Mouse (Mus musculus) limb, embryonic 15.5 days (tissue): ENCODE data around the gene Rdh7. TPM values are rescaled to one million over a fixed set of nuclear protein-coding genes. Genes with fewer than 3 reads are reported as not detected.
"Not testable (repeated sequence)": the region's sequence is repeated elsewhere in the genome, so short reads cannot be mapped to it uniquely, and the experiment has no call there.

Experiments used
- ATAC-seq: fragments of 200-750 bp; cut with Nextera tagmentation; 2 replicates; pipeline ENCODE4 v1.8.0; 2017; ENCODE audit warnings: low read depth, moderate TSS enrichment; ENCODE audit not compliant: insufficient number of reproducible peaks, low FRiP score, low TSS enrichment
- H3K27ac ChIP-seq: fragments of 300-500 bp; sonication (generic); 2 replicates; pipeline ENCODE4 v1.5.1; 2015; ENCODE audit warnings: moderate library complexity, mild to moderate bottlenecking, inconsistent platforms
- H3K27me3 ChIP-seq: fragments of 300-500 bp; sonication (generic); 2 replicates; pipeline ENCODE4 v1.6.1; 2015; ENCODE audit warnings: inconsistent platforms
- H3K36me3 ChIP-seq: fragments of 300-500 bp; sonication (generic); 2 replicates; pipeline ENCODE4 v1.6.1; 2015; ENCODE audit warnings: inconsistent platforms
- H3K4me1 ChIP-seq: fragments of 300-500 bp; sonication (generic); 2 replicates; pipeline ENCODE4 v1.6.1; 2015; ENCODE audit warnings: inconsistent platforms
- H3K4me2 ChIP-seq: fragments of 300-500 bp; sonication (generic); 2 replicates; pipeline ENCODE4 v1.6.1; 2015; ENCODE audit warnings: mild to moderate bottlenecking, inconsistent platforms
- H3K4me3 ChIP-seq: fragments of 300-500 bp; sonication (generic); 2 replicates; pipeline ENCODE4 v1.5.1; 2015; ENCODE audit warnings: mild to moderate bottlenecking, inconsistent platforms
- H3K9ac ChIP-seq: fragments of 300-500 bp; sonication (generic); 2 replicates; pipeline ENCODE4 v1.6.1; 2015; ENCODE audit warnings: inconsistent platforms
- H3K9me3 ChIP-seq: fragments of 300-500 bp; sonication (generic); 2 replicates; pipeline ENCODE4 v1.6.1; 2016; ENCODE audit warnings: inconsistent platforms
- WGBS: fragments of 180-500 bp; shearing (Covaris S2); methylation state at CpG from one replicate; pipeline ENCODE4 v1.1.7; 2015; 5-methylcytosine and 5-hydroxymethylcytosine counted together
- polyA plus RNA-seq: library from polyadenylated mRNA; unstranded; fragments of >200 nt; fragmentation: Nextera tagmentation; extraction: Ambion mirVana; gene quantifications from 2 replicates; pipeline ENCODE4 v1.2.1, GENCODE M21; 2015

The Rdh7 gene
- polyA plus RNA-seq, 1 experiment from 2014 or later = not detected

DNA sequence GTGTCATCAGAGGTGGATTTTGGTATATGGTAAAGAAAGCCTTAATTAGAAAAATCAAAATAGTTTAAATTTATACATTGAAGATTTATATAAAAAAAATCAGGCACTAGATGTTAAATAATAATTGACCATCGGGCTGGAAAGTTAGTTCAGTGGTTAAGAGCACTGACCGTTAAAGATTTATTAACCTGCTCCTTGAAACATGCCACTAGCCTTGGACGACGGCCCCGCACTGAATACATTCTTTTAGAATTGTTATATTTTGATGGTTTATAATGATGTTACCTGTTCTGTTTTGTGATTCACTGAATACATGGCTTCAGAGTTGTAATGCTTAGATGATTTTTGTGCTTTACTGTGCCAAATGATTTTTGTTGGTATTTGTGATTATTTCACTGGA, 42.7 kb downstream of the Rdh7 start:
- not testable (repeated sequence) for H3K27ac ChIP-seq, ATAC-seq, H3K36me3 ChIP-seq, H3K9me3 ChIP-seq, H3K9ac ChIP-seq, H3K4me3 ChIP-seq, H3K4me2 ChIP-seq, H3K4me1 ChIP-seq, H3K27me3 ChIP-seq
- 81% methylated on average over 5 of the region's 5 CpGs for WGBS

DNA sequence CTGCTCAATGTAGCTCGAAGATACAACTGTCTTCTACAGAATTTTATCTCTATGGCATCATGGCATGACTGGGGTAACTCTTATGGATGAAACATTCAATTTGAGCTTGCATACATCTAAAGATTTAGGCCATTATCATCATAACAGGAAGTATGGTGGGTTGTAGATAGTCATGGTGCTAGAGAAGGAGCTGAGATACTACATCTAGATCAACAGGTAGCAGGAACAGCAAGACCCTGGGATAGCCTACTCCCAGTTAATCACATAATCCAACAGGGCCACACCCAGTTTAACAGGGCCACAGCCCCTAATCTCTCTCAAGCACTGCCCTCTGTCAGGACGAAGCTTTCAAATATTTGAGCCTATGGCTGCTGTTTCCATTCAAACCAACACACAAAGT, 47.8 kb downstream of the Rdh7 start:
- no peaks in the 10 kb centered on the region for H3K27me3 ChIP-seq
- no peaks in the 10 kb centered on the region for H3K36me3 ChIP-seq
- H3K9ac ChIP-seq = no peak overlapping the region
- H3K27ac ChIP-seq = no peak overlapping the region
- no peak overlapping the region for H3K4me3 ChIP-seq
- ATAC-seq = no peak
- no peaks in the 10 kb centered on the region for H3K9me3 ChIP-seq
- no peaks in the 10 kb centered on the region for H3K4me1 ChIP-seq
- 67% methylated on average over 2 of the region's 2 CpGs for WGBS
- H3K4me2 ChIP-seq = no peak overlapping the region

GRCm38 (mm10) chr10:127838539-127838938, 50.1 kb downstream of the Rdh7 start:
- Histone ChIP-seq H3K4me1 (no peaks in the 10 kb centered on the region), H3K27ac (no peak overlapping the region), H3K9me3 (no peaks in the 10 kb centered on the region), H3K9ac (no peak overlapping the region), H3K4me3 (no peak overlapping the region), H3K4me2 (no peak overlapping the region), H3K36me3 (no peaks in the 10 kb centered on the region), H3K27me3 (no peaks in the 10 kb centered on the region)
- no peak for ATAC-seq
- WGBS = 90% methylated on average over 2 of the region's 2 CpGs

GRCm38 (mm10) chr10:127837793-127838192, 50.8 kb downstream of the Rdh7 start:
- not testable (repeated sequence) for H3K36me3 ChIP-seq, ATAC-seq, H3K4me1 ChIP-seq, H3K9ac ChIP-seq, H3K27ac ChIP-seq, H3K4me2 ChIP-seq, H3K4me3 ChIP-seq, H3K27me3 ChIP-seq, H3K9me3 ChIP-seq
- WGBS = 88% methylated on average over 5 of the region's 5 CpGs

DNA sequence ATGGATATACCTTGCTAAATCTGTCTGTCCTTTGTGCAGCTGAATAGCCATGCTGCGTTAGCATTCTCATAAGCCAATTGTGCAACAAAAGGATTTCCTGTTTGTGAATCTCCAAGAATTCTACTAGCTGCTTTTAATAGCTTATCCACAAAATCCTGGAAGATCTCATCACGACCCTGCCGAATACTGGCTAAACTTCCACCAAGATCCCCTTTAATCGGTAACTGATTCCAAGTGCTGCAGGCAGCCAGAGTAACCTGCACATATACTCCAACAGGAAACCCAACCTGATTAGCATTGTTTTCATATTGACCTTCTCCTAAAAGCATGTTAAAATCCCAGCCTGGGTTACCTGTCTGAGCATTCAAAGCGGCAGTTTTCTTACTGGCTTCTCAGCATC, 53.3 kb downstream of the Rdh7 start:
- no peaks in the 10 kb centered on the region for H3K4me1 ChIP-seq

GRCm38 (mm10) chr10:127834186-127834585, 54.4 kb downstream of the Rdh7 start:
- not testable (repeated sequence) for H3K9ac ChIP-seq, H3K27ac ChIP-seq, H3K4me1 ChIP-seq, H3K27me3 ChIP-seq, H3K9me3 ChIP-seq, ATAC-seq, H3K36me3 ChIP-seq, H3K4me2 ChIP-seq, H3K4me3 ChIP-seq
- WGBS = 91% methylated on average over 1 of the region's 1 CpGs

More for the DNA sequence above, 53.3 kb downstream of the Rdh7 start:
- no peaks in the 10 kb centered on the region for H3K36me3 ChIP-seq
- no peaks in the 10 kb centered on the region for H3K9me3 ChIP-seq
- no peak overlapping the region for H3K9ac ChIP-seq
- H3K4me2 ChIP-seq = no peak overlapping the region
- H3K27me3 ChIP-seq = no peaks in the 10 kb centered on the region
- WGBS = 84% methylated on average over 5 of the region's 5 CpGs
- H3K4me3 ChIP-seq = no peak overlapping the region
- no peak overlapping the region for H3K27ac ChIP-seq
- no peak for ATAC-seq

Other genes starting within 250 kb of the Rdh7 start
- gene Stat6, start 245.8 kb downstream of the Rdh7 start, polyA plus RNA-seq = 36.7 and 38.9 TPM in 2 replicates
- gene Nemp1, start 221.9 kb downstream of the Rdh7 start, polyA plus RNA-seq = 8.3 and 8.5 TPM in 2 replicates
- gene Nab2, start 220.2 kb downstream of the Rdh7 start, polyA plus RNA-seq = 23.7 and 24.4 TPM in 2 replicates
- gene Myo1a, start 183.6 kb downstream of the Rdh7 start, polyA plus RNA-seq = 0.24 and 0.37 TPM in 2 replicates
- gene Tac2, start 164.3 kb downstream of the Rdh7 start, polyA plus RNA-seq = 0.31 and 0.53 TPM in 2 replicates
- 2.4 and 2.8 TPM in 2 replicates for gene Zbtb39, start 149.3 kb downstream of the Rdh7 start, polyA plus RNA-seq
- 1.4 and 1.6 TPM in 2 replicates for gene Gpr182, start 137.1 kb downstream of the Rdh7 start, polyA plus RNA-seq
- gene Rdh1, start 129.1 kb downstream of the Rdh7 start, polyA plus RNA-seq = 0.64 and 0.71 TPM in 2 replicates
- 2.6 and 3.8 TPM in 2 replicates for gene Rdh16f1, start 129.0 kb downstream of the Rdh7 start, polyA plus RNA-seq
- not detected in 2 replicates for gene Rdh9, start 112.4 kb downstream of the Rdh7 start, polyA plus RNA-seq
- 0.04 TPM in 1 of 2 replicates, not detected in the other for gene Rdh16, start 87.7 kb downstream of the Rdh7 start, polyA plus RNA-seq
- not detected in 2 replicates for gene Rdh19, start 38.9 kb downstream of the Rdh7 start, polyA plus RNA-seq
- gene Rdh16f2, start 22.3 kb downstream of the Rdh7 start, polyA plus RNA-seq = not detected in 2 replicates
- 16.4 and 16.8 TPM in 2 replicates for gene Sdr9c7, start 9.7 kb upstream of the Rdh7 start, polyA plus RNA-seq
- not detected in 2 replicates for gene Hsd17b6, start 118.8 kb upstream of the Rdh7 start, polyA plus RNA-seq
- gene Prim1, start 126.4 kb upstream of the Rdh7 start, polyA plus RNA-seq = 63.7 and 71.9 TPM in 2 replicates
- gene Naca, start 146.8 kb upstream of the Rdh7 start, polyA plus RNA-seq = 697 and 704 TPM in 2 replicates
- 402 and 459 TPM in 2 replicates for gene Ptges3, start 170.1 kb upstream of the Rdh7 start, polyA plus RNA-seq
- 1,886 and 2,113 TPM in 2 replicates for gene Atp5b, start 194.5 kb upstream of the Rdh7 start, polyA plus RNA-seq
- gene Baz2a, start 202.8 kb upstream of the Rdh7 start, polyA plus RNA-seq = 10.4 TPM in 2 replicates